Mouse (Mus musculus) testis, adult 2 months (tissue): ENCODE measurements around the gene Arhgef2.

Experiments used
- CTCF ChIP-seq: fragments of 200-500 bp; IDR thresholded peaks from 2 replicates; pipeline ENCODE4 v1.5.1; 2012; ENCODE audit warnings: low read depth, mild to moderate bottlenecking, inconsistent platforms, low read length, moderate library complexity; ENCODE audit not compliant: control insufficient read depth, insufficient read depth, insufficient replicate concordance
- POLR2A ChIP-seq: fragments of 200-500 bp; IDR thresholded peaks from 2 replicates; pipeline ENCODE4 v1.6.1; 2012; ENCODE audit warnings: low read depth, mild to moderate bottlenecking, inconsistent platforms, low read length, moderate library complexity; ENCODE audit not compliant: control insufficient read depth

GRCm38 (mm10) chr3:88626316-88626715 lies 20.6 kb downstream of the Arhgef2 start:
- no peak for TF ChIP-seq CTCF
- TF ChIP-seq POLR2A: no peak
